In genomic region chr11:20642321-20642720, GRCm38 (mm10) we compare ENCODE assay signal across 28 mouse cellular contexts.
"Had no signal": no experiment of that assay in that cellular context is flagged by ENCODE, and none has a peak within 500 bp of the region (broad histone marks: within the 10 kb centered on the region; RNA-seq: fewer than 3 reads in every experiment).

No protein-coding gene starts in this region.

- H3K4me2 ChIP-seq: embryonic facial prominence, embryonic 12.5 days; embryonic facial prominence, embryonic 13.5 days; embryonic facial prominence, embryonic 15.5 days; forebrain, embryonic 12.5 days; forebrain, embryonic 13.5 days; forebrain, embryonic 15.5 days had no signal

- H3K4me3 ChIP-seq: embryonic facial prominence, embryonic 10.5 days; embryonic facial prominence, embryonic 12.5 days; embryonic facial prominence, embryonic 13.5 days; embryonic facial prominence, embryonic 15.5 days; erythroblast, embryonic 14.5 days; forebrain, embryonic 10.5 days; forebrain, embryonic 12.5 days; forebrain, embryonic 13.5 days; forebrain, embryonic 15.5 days; gastrocnemius, adult 2 months; heart, adult 2 months had no signal

- H3K36me3 ChIP-seq: embryonic facial prominence, embryonic 10.5 days; embryonic facial prominence, embryonic 12.5 days; embryonic facial prominence, embryonic 13.5 days; embryonic facial prominence, embryonic 15.5 days; forebrain, embryonic 10.5 days; forebrain, embryonic 12.5 days; forebrain, embryonic 15.5 days had no signal

- H3K9ac ChIP-seq: embryonic facial prominence, embryonic 12.5 days; embryonic facial prominence, embryonic 13.5 days; embryonic facial prominence, embryonic 15.5 days; forebrain, embryonic 12.5 days; forebrain, embryonic 13.5 days; forebrain, embryonic 15.5 days; forebrain, postnatal 0 days had no signal

- H3K27ac ChIP-seq: embryonic facial prominence, embryonic 10.5 days; embryonic facial prominence, embryonic 12.5 days; embryonic facial prominence, embryonic 13.5 days; embryonic facial prominence, embryonic 15.5 days; forebrain, embryonic 12.5 days; forebrain, embryonic 13.5 days; forebrain, embryonic 15.5 days; gastrocnemius, adult 2 months; heart, adult 2 months had no signal

- H3K9me3 ChIP-seq: embryonic facial prominence, embryonic 10.5 days; embryonic facial prominence, embryonic 12.5 days; embryonic facial prominence, embryonic 13.5 days; embryonic facial prominence, embryonic 15.5 days; forebrain, embryonic 10.5 days; forebrain, embryonic 12.5 days; forebrain, embryonic 13.5 days; forebrain, embryonic 15.5 days had no signal

- ATAC-seq: forebrain, embryonic 13.5 days; forebrain, embryonic 14.5 days; forebrain, embryonic 15.5 days; forebrain, embryonic 16.5 days; forebrain, postnatal 0 days had no signal

- DNase-seq: cerebellum, adult 2 months; cerebellum, adult 8-10 months; cerebellum, adult 9-10 months; cerebellum, adult 9-11 months; cerebellum, postnatal 10 days; cerebellum, postnatal 14 days; cerebellum, postnatal 25 days; cerebellum, postnatal 36 days; embryo, embryonic 11 days; forebrain, postnatal 0 days; gastrocnemius, adult 2 months; gastrocnemius, postnatal 10 days; gastrocnemius, postnatal 14 days; gastrocnemius, postnatal 25 days; gastrocnemius, postnatal 36 days; heart, adult 18-20 months; heart, adult 2 months had no signal

- H3K27me3 ChIP-seq: embryonic facial prominence, embryonic 12.5 days; embryonic facial prominence, embryonic 13.5 days; embryonic facial prominence, embryonic 15.5 days; forebrain, embryonic 12.5 days; forebrain, embryonic 13.5 days; forebrain, embryonic 15.5 days had no signal
